Mouse (Mus musculus) limb, embryonic 14.5 days (tissue): ENCODE measurements at regions not wholly inside any gene's neighbourhood (a gene's known extent, or its start where the extent isn't known, plus 50 kb on each side); places are given as distances from the start of the nearest gene placed in this dataset.

Experiments used
- ATAC-seq: fragments of 200-750 bp; cut with Nextera tagmentation; 2 replicates; pipeline ENCODE4 v1.8.0; 2017; ENCODE audit warnings: low read depth, moderate number of reproducible peaks, moderate TSS enrichment; ENCODE audit not compliant: low FRiP score
- DNase-seq: peaks from one replicate; pipeline ENCODE4 v3.0.0-alpha.2; 2015; ENCODE audit warnings: low spot score
- H3K27ac ChIP-seq: fragments of 300-500 bp; sonication (generic); replicated peaks from 2 replicates; pipeline ENCODE4 v1.5.1; 2014; ENCODE audit warnings: low read depth, mild to moderate bottlenecking, low read length, moderate library complexity, mixed read lengths
- H3K27me3 ChIP-seq: fragments of 300-500 bp; sonication (generic); 2 replicates; pipeline ENCODE4 v1.6.1; 2014; ENCODE audit warnings: low read length, mixed read lengths; ENCODE audit not compliant: control insufficient read depth, insufficient read depth
- H3K36me3 ChIP-seq: fragments of 300-500 bp; sonication (generic); 2 replicates; pipeline ENCODE4 v1.6.1; 2014; ENCODE audit warnings: mild to moderate bottlenecking, low read length, moderate library complexity, mixed read lengths; ENCODE audit not compliant: control insufficient read depth, insufficient read depth
- H3K4me1 ChIP-seq: fragments of 300-500 bp; sonication (generic); 2 replicates; pipeline ENCODE4 v1.6.1; 2014; ENCODE audit warnings: antibody characterized with exemption, low read length, mixed read lengths; ENCODE audit not compliant: control insufficient read depth, insufficient read depth
- H3K4me2 ChIP-seq: fragments of 300-500 bp; sonication (generic); replicated peaks from 2 replicates; pipeline ENCODE4 v1.6.1; 2014; ENCODE audit warnings: low read depth, mild to moderate bottlenecking, low read length, moderate library complexity; ENCODE audit not compliant: severe bottlenecking
- H3K4me3 ChIP-seq: fragments of 300-500 bp; sonication (generic); replicated peaks from 2 replicates; pipeline ENCODE4 v1.5.1; 2014; ENCODE audit warnings: low read length
- H3K9ac ChIP-seq: fragments of 300-500 bp; sonication (generic); 2 replicates; pipeline ENCODE4 v1.6.1; 2014; ENCODE audit warnings: mild to moderate bottlenecking, low read depth, low read length, moderate library complexity; ENCODE audit not compliant: severe bottlenecking
- H3K9me3 ChIP-seq: fragments of 300-500 bp; sonication (generic); 2 replicates; pipeline ENCODE4 v1.6.1; 2016; ENCODE audit warnings: low read length; ENCODE audit not compliant: control insufficient read depth
- POLR2A ChIP-seq: fragments of 200-500 bp; IDR thresholded peaks from 2 replicates; pipeline ENCODE4 v1.8.0; 2012; ENCODE audit warnings: inconsistent platforms, mild to moderate bottlenecking, moderate library complexity, borderline replicate concordance; ENCODE audit not compliant: insufficient read depth, insufficient read length; ENCODE audit errors: extremely low read depth
- WGBS: fragments of 180-500 bp; shearing (Covaris S2); extraction: QIAGEN DNeasy Blood & Tissue Kit; methylation state at CpG from one replicate; pipeline ENCODE4 v1.1.7; 2014; 5-methylcytosine and 5-hydroxymethylcytosine counted together

DNA sequence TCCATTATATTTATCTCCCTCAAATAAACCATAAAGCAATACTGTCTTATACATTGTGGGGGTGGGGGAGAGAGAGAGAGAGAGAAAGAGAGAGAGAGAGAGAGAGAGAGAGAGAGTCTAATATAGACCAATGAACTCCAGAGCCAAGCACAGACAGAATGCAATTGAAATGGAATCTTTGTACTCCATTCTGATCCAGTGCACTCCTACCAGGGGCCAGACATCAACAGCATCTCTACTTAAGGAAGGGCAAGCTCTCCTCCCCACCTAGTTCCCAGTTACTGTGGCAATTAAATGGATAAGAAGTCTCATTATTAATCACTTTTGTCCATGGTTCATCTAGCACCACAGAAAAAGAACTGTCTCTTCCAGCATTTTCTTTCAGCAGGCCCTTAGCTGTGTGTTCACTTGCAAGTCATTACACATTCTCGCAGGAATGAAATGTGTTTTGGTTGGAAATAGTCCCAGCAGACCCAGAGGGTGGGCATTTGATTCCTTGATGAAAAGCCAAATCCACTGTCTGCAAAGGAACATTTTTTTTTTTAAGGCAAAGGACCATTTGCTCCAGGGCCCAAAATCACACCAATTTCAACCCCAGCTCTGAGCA is 73.8 kb upstream of the Col1a2 start:
- Histone ChIP-seq H3K27me3 (no peaks in the 10 kb centered on the region), H3K9ac (no peak overlapping the region), H3K36me3 (no peaks in the 10 kb centered on the region), H3K9me3 (no peaks in the 10 kb centered on the region), H3K27ac (peak overlapping the region; percentile 59; the same call in 1 of the 2 replicates), H3K4me2 (no peak overlapping the region), H3K4me1 (peaks cover 7% of the 10 kb centered on the region; the same call in 1 of the 2 replicates), H3K4me3 (no peak overlapping the region)
- DNase-seq (peak; percentile 63), ATAC-seq (no peak)
- WGBS, result 31% methylated on average over 1 of the region's 1 CpGs
- no peak for TF ChIP-seq POLR2A

DNA sequence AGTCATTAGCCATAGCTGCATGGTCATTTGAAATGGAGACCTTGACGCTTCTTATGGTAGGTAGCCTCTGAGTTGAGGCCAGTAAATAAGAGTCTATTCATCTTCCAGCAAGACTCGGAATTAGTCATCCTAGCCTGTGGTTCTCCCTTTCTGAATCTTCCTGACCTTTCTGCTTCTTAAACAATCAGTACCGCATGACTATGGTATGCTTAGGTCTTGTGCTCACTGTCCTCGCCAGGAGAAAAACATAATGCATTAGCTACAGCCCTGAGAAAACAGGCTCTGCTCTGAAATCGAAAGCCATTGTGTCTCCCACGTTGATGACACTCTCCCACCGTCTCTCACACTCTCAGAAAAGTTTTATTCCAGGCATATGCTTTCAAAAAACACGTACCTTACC is 72.4 kb upstream of the Col1a2 start:
- H3K36me3 ChIP-seq, result no peaks in the 10 kb centered on the region
- no peak for ATAC-seq
- peaks cover 12% of the 10 kb centered on the region for H3K4me1 ChIP-seq
- no peak for DNase-seq
- H3K4me3 ChIP-seq, result no peak overlapping the region
- TF ChIP-seq POLR2A, result no peak
- H3K27me3 ChIP-seq, result no peaks in the 10 kb centered on the region
- H3K4me2 ChIP-seq, result no peak overlapping the region
- H3K9me3 ChIP-seq, result no peaks in the 10 kb centered on the region
- 84% methylated on average over 8 of the region's 8 CpGs for WGBS
- no peak overlapping the region for H3K9ac ChIP-seq
- H3K27ac ChIP-seq, result no peak overlapping the region

DNA sequence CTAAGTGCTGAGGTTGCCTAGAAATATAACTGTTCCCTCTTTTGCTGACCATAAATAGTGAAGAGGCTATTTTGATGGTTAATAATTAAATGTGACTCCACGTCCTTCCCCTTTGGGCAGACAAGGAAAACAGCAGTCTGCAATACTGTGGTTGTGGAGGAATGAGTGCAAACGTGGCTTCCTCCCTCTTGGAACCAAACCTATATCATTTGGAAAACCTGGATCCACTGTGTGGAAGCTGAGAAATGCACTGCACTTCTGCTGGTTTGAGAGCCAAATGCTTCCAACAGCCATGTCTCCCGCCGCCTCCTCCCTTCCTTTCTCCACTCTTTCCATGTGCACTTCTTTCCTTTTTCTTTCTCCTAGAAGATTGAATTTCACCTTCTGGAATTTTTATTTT is 68.2 kb upstream of the Col1a2 start:
- 41% methylated on average over 4 of the region's 4 CpGs for WGBS
- peaks cover 6% of the 10 kb centered on the region; the same call in 1 of the 2 replicates for H3K4me1 ChIP-seq
- ATAC-seq, result peak; percentile 85

GRCm38 (mm10) chr6:4436874-4437273 is 67.7 kb upstream of the Col1a2 start:
- no peak overlapping the region for H3K4me3 ChIP-seq
- peaks cover 6% of the 10 kb centered on the region; the same call in 1 of the 2 replicates for H3K4me1 ChIP-seq
- ATAC-seq (peak; percentile 68; the same call in 1 of the 2 replicates), DNase-seq (peak; percentile 40)
- no peaks in the 10 kb centered on the region for H3K27me3 ChIP-seq
- H3K4me2 ChIP-seq, result no peak overlapping the region
- H3K9me3 ChIP-seq, result no peaks in the 10 kb centered on the region
- peak overlapping the region; percentile 80 for H3K27ac ChIP-seq
- H3K9ac ChIP-seq, result no peak overlapping the region
- 36% methylated on average over 1 of the region's 1 CpGs for WGBS
- TF ChIP-seq POLR2A, result no peak
- H3K36me3 ChIP-seq, result no peaks in the 10 kb centered on the region

More for the DNA sequence above, 68.2 kb upstream of the Col1a2 start:
- peak; percentile 82 for DNase-seq
- no peaks in the 10 kb centered on the region for H3K9me3 ChIP-seq
- H3K27ac ChIP-seq, result peak overlapping the region; percentile 80
- no peak for TF ChIP-seq POLR2A
- no peak overlapping the region for H3K4me2 ChIP-seq
- no peak overlapping the region for H3K9ac ChIP-seq
- H3K4me3 ChIP-seq, result no peak overlapping the region
- no peaks in the 10 kb centered on the region for H3K27me3 ChIP-seq
- H3K36me3 ChIP-seq, result no peaks in the 10 kb centered on the region

GRCm38 (mm10) chr6:4441618-4442167 is 62.9 kb upstream of the Col1a2 start:
- ATAC-seq (no peak), DNase-seq (no peak)
- peaks cover 6% of the 10 kb centered on the region; the same call in 1 of the 2 replicates for H3K4me1 ChIP-seq
- H3K27me3 ChIP-seq, result no peaks in the 10 kb centered on the region
- no peaks in the 10 kb centered on the region for H3K36me3 ChIP-seq
- TF ChIP-seq POLR2A, result no peak
- no peak overlapping the region for H3K4me3 ChIP-seq
- H3K9ac ChIP-seq, result no peak overlapping the region
- 44% methylated on average over 4 of the region's 4 CpGs for WGBS
- H3K9me3 ChIP-seq, result no peaks in the 10 kb centered on the region
- H3K27ac ChIP-seq, result no peak overlapping the region
- no peak overlapping the region for H3K4me2 ChIP-seq
